Mouse (Mus musculus): ENCODE measurements around the gene Npcd.

DNA sequence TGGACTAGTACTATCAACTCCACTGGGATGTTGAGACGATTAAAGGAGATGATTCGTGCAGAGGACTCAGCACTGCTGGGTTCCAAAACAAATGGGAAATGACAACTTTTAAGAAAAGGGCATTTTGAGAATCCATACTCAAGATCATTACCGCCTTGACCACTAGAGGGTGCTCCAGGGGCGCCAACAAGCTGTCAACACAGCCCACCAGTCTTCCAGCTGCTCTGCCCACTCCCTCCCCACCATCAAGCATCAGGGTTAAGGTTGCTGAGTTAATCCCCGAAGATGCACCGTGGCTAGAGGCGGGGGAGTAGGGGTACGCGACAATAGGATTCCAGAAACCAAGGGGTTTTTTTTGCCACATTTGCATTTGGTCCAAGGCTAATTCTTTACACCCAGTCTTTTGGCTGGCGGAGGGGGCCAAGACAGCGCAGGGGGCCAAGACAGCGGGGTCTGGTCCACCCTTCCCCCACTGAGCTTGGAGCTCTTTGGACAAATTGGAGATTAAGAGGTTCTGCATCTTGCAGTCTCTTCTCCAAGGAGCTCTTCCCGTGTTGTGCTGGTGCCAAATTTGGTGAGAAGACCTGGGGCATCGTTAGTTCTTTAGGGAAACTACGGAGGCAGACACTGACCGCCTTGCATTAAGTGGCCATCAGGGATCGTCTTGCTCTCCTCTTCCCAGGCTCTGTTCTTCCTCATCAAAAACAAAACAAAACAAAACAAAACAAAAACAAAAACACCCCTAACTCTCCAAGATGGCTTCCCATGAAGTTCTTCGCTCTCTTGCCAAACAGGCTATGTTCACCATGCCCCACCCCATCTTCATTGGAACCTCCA, 1.8 kb downstream of the Npcd start:
- peak; percentile 77 for TF ChIP-seq CTCF (IDR thresholded peaks at IDR 0.05; ENCODE audit: extremely low read depth, insufficient read depth, insufficient read length, insufficient replicate concordance)
- TF ChIP-seq POLR2A (IDR thresholded peaks at IDR 0.05; ENCODE audit: low read depth, low read length), result no peak

All from spleen, adult 2 months (tissue).